Mouse (Mus musculus) kidney, embryonic 14.5 days (tissue): ENCODE measurements around the gene Dmd. TPM values are rescaled to one million over a fixed set of nuclear protein-coding genes. Genes with fewer than 3 reads are reported as not detected.
A peak's percentile ranks its signal among the peaks of the same experiment; 100 is the strongest.

Experiments
- ATAC-seq: fragments of 200-750 bp; cut with Nextera tagmentation; 2 replicates; pipeline ENCODE4 v1.8.0; 2017; ENCODE audit warnings: moderate number of reproducible peaks, mild to moderate bottlenecking, moderate TSS enrichment, moderate library complexity; ENCODE audit not compliant: low FRiP score, low TSS enrichment
- H3K27ac ChIP-seq: fragments of 300-500 bp; sonication (generic); 2 replicates; pipeline ENCODE4 v1.5.1; 2014; ENCODE audit warnings: low read depth, mild to moderate bottlenecking, low read length, moderate library complexity, mixed read lengths
- H3K27me3 ChIP-seq: fragments of 300-500 bp; sonication (generic); 2 replicates; pipeline ENCODE4 v1.6.1; 2014; ENCODE audit warnings: mild to moderate bottlenecking, low read length; ENCODE audit not compliant: control insufficient read depth, insufficient read depth
- H3K36me3 ChIP-seq: fragments of 300-500 bp; sonication (generic); 2 replicates; pipeline ENCODE4 v1.6.1; 2014; ENCODE audit warnings: low read length, mixed read lengths; ENCODE audit not compliant: control insufficient read depth, insufficient read depth
- H3K4me1 ChIP-seq: fragments of 300-500 bp; sonication (generic); 2 replicates; pipeline ENCODE4 v1.6.1; 2014; ENCODE audit warnings: low read length, mixed read lengths; ENCODE audit not compliant: control insufficient read depth, insufficient read depth
- H3K4me2 ChIP-seq: fragments of 300-500 bp; sonication (generic); replicated peaks from 2 replicates; pipeline ENCODE4 v1.6.1; 2014; ENCODE audit warnings: low read depth, mild to moderate bottlenecking, low read length
- H3K4me3 ChIP-seq: fragments of 300-500 bp; sonication (generic); 2 replicates; pipeline ENCODE4 v1.5.1; 2014; ENCODE audit warnings: mild to moderate bottlenecking, low read length
- H3K9ac ChIP-seq: fragments of 300-500 bp; sonication (generic); 2 replicates; pipeline ENCODE4 v1.6.1; 2014; ENCODE audit warnings: low read depth, mild to moderate bottlenecking, low read length, moderate library complexity
- H3K9me3 ChIP-seq: fragments of 300-500 bp; sonication (generic); 2 replicates; pipeline ENCODE4 v1.6.1; 2016; ENCODE audit warnings: low read length; ENCODE audit not compliant: control insufficient read depth
- WGBS: fragments of 180-500 bp; shearing (Covaris S2); extraction: QIAGEN DNeasy Blood & Tissue Kit; methylation state at CpG from one replicate; pipeline ENCODE4 v1.1.7; 2014; 5-methylcytosine and 5-hydroxymethylcytosine counted together
- polyA plus RNA-seq: library from polyadenylated mRNA; unstranded; fragments of >200 nt; fragmentation: Nextera tagmentation; extraction: Ambion mirVana; gene quantifications from 2 replicates; pipeline ENCODE4 v1.2.1, GENCODE M21; 2014

The Dmd gene
- polyA plus RNA-seq, 1 experiment from 2014 or later: 29.9 TPM

GRCm38 (mm10) chrX:84444638-84445037, 1496.0 kb downstream of the Dmd start:
- H3K27me3 ChIP-seq: no peaks in the 10 kb centered on the region
- H3K4me1 ChIP-seq: no peaks in the 10 kb centered on the region
- no peak for ATAC-seq
- H3K27ac ChIP-seq: no peak overlapping the region
- H3K9me3 ChIP-seq: no peaks in the 10 kb centered on the region
- no peak overlapping the region for H3K9ac ChIP-seq
- H3K4me2 ChIP-seq: no peak overlapping the region
- H3K36me3 ChIP-seq: no peaks in the 10 kb centered on the region
- H3K4me3 ChIP-seq: no peak overlapping the region

DNA sequence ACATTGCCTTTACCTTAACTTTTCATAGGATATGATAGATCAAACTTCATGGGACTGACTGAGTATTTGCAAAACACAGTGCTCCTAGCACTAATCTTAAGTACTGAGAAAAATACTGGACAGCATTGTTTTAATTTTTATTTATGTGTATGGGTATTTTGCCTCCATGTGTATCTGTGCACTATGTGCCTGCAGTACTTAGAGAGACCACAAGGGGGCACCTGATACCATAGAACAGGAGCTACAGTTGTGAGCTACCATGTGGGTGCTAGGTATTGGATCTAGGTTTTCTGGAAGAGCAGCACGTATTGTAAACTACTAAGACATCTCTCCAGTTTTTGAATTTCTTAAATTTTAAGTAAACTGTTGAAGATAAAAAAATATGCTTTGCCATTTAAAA, 1505.8 kb downstream of the Dmd start:
- no peaks in the 10 kb centered on the region for H3K27me3 ChIP-seq
- no peak overlapping the region for H3K4me3 ChIP-seq
- no peaks in the 10 kb centered on the region for H3K4me1 ChIP-seq
- WGBS: 77% methylated on average over 1 of the region's 1 CpGs
- no peaks in the 10 kb centered on the region for H3K9me3 ChIP-seq
- H3K36me3 ChIP-seq: no peaks in the 10 kb centered on the region
- H3K27ac ChIP-seq: no peak overlapping the region
- ATAC-seq: no peak
- no peak overlapping the region for H3K4me2 ChIP-seq
- H3K9ac ChIP-seq: no peak overlapping the region

GRCm38 (mm10) chrX:84514650-84515366, 1566.1 kb downstream of the Dmd start:
- H3K27ac ChIP-seq: no peak overlapping the region

GRCm38 (mm10) chrX:84551995-84552394, 1603.3 kb downstream of the Dmd start:
- no peaks in the 10 kb centered on the region for H3K27me3 ChIP-seq
- H3K9ac ChIP-seq: no peak overlapping the region
- no peak overlapping the region for H3K4me2 ChIP-seq
- no peaks in the 10 kb centered on the region for H3K36me3 ChIP-seq
- ATAC-seq: no peak
- H3K27ac ChIP-seq: no peak overlapping the region
- H3K4me3 ChIP-seq: no peak overlapping the region
- H3K9me3 ChIP-seq: no peaks in the 10 kb centered on the region
- no peaks in the 10 kb centered on the region for H3K4me1 ChIP-seq
- 93% methylated on average over 1 of the region's 1 CpGs for WGBS

More at GRCm38 (mm10) chrX:84514650-84515366, 1566.1 kb downstream of the Dmd start:
- no peak for ATAC-seq
- no peaks in the 10 kb centered on the region for H3K27me3 ChIP-seq
- no peaks in the 10 kb centered on the region for H3K36me3 ChIP-seq
- 76% methylated on average over 3 of the region's 3 CpGs for WGBS
- H3K4me2 ChIP-seq: no peak overlapping the region
- H3K9me3 ChIP-seq: no peaks in the 10 kb centered on the region
- H3K4me3 ChIP-seq: no peak overlapping the region
- H3K4me1 ChIP-seq: no peaks in the 10 kb centered on the region
- H3K9ac ChIP-seq: no peak overlapping the region

- no peak for ATAC-seq
- WGBS: 20% methylated on average over 1 of the region's 1 CpGs
- Histone ChIP-seq H3K4me3 (no peak overlapping the region), H3K4me1 (no peaks in the 10 kb centered on the region), H3K4me2 (no peak overlapping the region), H3K27me3 (no peaks in the 10 kb centered on the region), H3K27ac (no peak overlapping the region), H3K9me3 (no peaks in the 10 kb centered on the region), H3K36me3 (no peaks in the 10 kb centered on the region), H3K9ac (no peak overlapping the region)
Measured at GRCm38 (mm10) chrX:84553441-84553840, 1604.8 kb downstream of the Dmd start.

GRCm38 (mm10) chrX:84598476-84598875, 1649.8 kb downstream of the Dmd start:
- no peaks in the 10 kb centered on the region for H3K4me1 ChIP-seq
- H3K9me3 ChIP-seq: no peaks in the 10 kb centered on the region
- no peak for ATAC-seq

GRCm38 (mm10) chrX:84640446-84640845, 1691.8 kb downstream of the Dmd start:
- ATAC-seq: no peak
- Histone ChIP-seq H3K9ac (no peak overlapping the region), H3K4me1 (no peaks in the 10 kb centered on the region), H3K4me2 (no peak overlapping the region), H3K9me3 (no peaks in the 10 kb centered on the region), H3K27ac (no peak overlapping the region), H3K27me3 (no peaks in the 10 kb centered on the region), H3K36me3 (no peaks in the 10 kb centered on the region), H3K4me3 (no peak overlapping the region)

More at GRCm38 (mm10) chrX:84598476-84598875, 1649.8 kb downstream of the Dmd start:
- no peak overlapping the region for H3K9ac ChIP-seq
- H3K36me3 ChIP-seq: no peaks in the 10 kb centered on the region
- H3K4me3 ChIP-seq: no peak overlapping the region
- H3K27me3 ChIP-seq: no peaks in the 10 kb centered on the region
- no peak overlapping the region for H3K4me2 ChIP-seq
- no peak overlapping the region for H3K27ac ChIP-seq

DNA sequence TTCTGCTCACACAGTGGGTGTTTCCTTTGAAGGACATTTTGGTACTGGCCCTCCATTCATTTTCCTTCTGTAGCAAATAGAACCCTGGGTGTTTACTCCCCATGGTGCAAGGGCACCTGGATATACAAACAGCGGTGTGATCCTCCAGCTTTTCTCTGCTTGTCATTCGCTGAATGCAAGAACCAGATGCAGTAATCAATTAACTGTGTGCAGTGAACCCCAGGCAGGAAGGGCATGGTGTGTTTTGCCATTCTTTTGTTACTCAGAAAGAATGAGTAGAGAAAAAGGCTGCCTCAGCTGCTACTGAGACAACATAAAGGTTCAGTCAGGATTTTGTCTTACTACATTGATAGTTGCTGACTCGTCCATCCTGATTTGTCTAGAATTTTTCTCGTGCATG, 1799.0 kb downstream of the Dmd start:
- H3K9ac ChIP-seq: no peak overlapping the region
- H3K4me3 ChIP-seq: no peak overlapping the region
- H3K4me1 ChIP-seq: no peaks in the 10 kb centered on the region
- H3K4me2 ChIP-seq: no peak overlapping the region
- 52% methylated on average over 4 of the region's 4 CpGs for WGBS
- no peak overlapping the region for H3K27ac ChIP-seq
- H3K9me3 ChIP-seq: no peaks in the 10 kb centered on the region
- no peak for ATAC-seq
- no peaks in the 10 kb centered on the region for H3K27me3 ChIP-seq
- no peaks in the 10 kb centered on the region for H3K36me3 ChIP-seq

- H3K9me3 ChIP-seq: no peaks in the 10 kb centered on the region
- H3K27ac ChIP-seq: no peak overlapping the region
- H3K36me3 ChIP-seq: no peaks in the 10 kb centered on the region
- no peak overlapping the region for H3K4me3 ChIP-seq
- peak; percentile 95; the same call in 1 of the 2 replicates for ATAC-seq
- no peak overlapping the region for H3K9ac ChIP-seq
- 28% methylated on average over 3 of the region's 3 CpGs for WGBS
- no peaks in the 10 kb centered on the region for H3K4me1 ChIP-seq
- H3K4me2 ChIP-seq: no peak overlapping the region
- no peaks in the 10 kb centered on the region for H3K27me3 ChIP-seq
Measured at GRCm38 (mm10) chrX:84860012-84860647, 1911.5 kb downstream of the Dmd start.
